Mouse (Mus musculus): Measurements from ENCODE around the gene Nlk.

GRCm38 (mm10) chr11:78628871-78629270, 68.3 kb downstream of the Nlk start:
- TF ChIP-seq CTCF (IDR thresholded peaks at IDR 0.05; ENCODE audit: borderline replicate concordance, insufficient read depth, low read depth, low read length) (no peak), POLR2A (IDR thresholded peaks at IDR 0.05; ENCODE audit: borderline replicate concordance, insufficient read depth, low read length) (no peak)
